Mouse (Mus musculus): ENCODE measurements around the gene Tpd52l2. TPM values are rescaled to one million over a fixed set of nuclear protein-coding genes. Genes with fewer than 3 reads are reported as not detected.

Gene Tpd52l2
- total and polyA plus RNA-seq, 3 experiments = 45.3 to 89.2 (median 56.4) TPM

DNA sequence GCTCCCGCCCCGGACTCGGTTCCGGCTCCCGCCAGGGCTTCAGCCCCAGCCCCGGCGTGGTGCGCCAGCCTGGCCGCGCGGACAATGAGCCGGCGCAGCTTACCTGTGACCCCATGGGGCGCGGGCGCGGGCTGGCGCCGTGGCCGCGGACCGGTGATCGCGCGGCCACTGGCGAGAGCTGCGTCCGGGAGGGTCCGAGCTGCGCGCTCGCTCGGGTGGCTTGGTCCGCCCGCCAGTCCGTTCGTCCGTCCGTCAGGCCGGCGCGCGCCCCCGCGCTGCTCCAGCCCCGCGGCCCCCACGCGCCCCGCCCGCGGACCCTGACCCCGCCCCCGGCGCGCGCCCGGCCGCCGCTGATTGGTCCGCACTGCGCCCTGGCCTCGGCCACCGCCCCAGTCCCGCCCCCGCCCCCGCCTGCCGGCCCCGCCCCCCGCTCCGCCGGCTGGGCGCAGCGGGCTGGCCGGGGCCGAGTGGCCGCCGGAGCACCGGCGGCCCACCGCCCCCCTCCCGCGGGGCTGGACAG lies 37.7 kb upstream of the Tpd52l2 start, which contains the start of gene Zbtb46:
TSS of gene Zbtb46 (minus strand) at position 274 of the 520 bp plus-strand sequence.
- no peaks in the 10 kb centered on the region for H3K36me3 ChIP-seq (replicated peaks)
- H3K27me3 ChIP-seq (ENCODE audit: insufficient read depth, low read length) = peaks cover 79% of the 10 kb centered on the region
- no peaks in the 10 kb centered on the region for H3K9me3 ChIP-seq (replicated peaks)
- DNase-seq (ENCODE audit: low spot score) (peak; percentile 88), ATAC-seq (ENCODE audit: extremely low read depth, insufficient number of reproducible peaks, low FRiP score, poor library complexity, severe bottlenecking) (peak; percentile 65)
- peaks cover 22% of the 10 kb centered on the region for H3K4me1 ChIP-seq (ENCODE audit: insufficient read depth, low read depth, low read length)
- peak within 1 kb of the TSS; percentile 78 for H3K4me3 ChIP-seq (ENCODE audit: low read depth, low read length)
- TF ChIP-seq GATA1 (IDR thresholded peaks at IDR 0.05; ENCODE audit: borderline replicate concordance, low read length) (no peak), POLR2AphosphoS5 (IDR thresholded peaks at IDR 0.05; ENCODE audit: insufficient replicate concordance, low read depth, low read length) (no peak), TAL1 (conservative IDR thresholded peaks at IDR 0.05; ENCODE audit: low read depth, low read length) (no peak), CTCF (IDR thresholded peaks at IDR 0.05; ENCODE audit: low read depth, low read length) (no peak), GATA2 (IDR thresholded peaks at IDR 0.05; ENCODE audit: borderline replicate concordance, low read depth, low read length) (no peak)

DNA sequence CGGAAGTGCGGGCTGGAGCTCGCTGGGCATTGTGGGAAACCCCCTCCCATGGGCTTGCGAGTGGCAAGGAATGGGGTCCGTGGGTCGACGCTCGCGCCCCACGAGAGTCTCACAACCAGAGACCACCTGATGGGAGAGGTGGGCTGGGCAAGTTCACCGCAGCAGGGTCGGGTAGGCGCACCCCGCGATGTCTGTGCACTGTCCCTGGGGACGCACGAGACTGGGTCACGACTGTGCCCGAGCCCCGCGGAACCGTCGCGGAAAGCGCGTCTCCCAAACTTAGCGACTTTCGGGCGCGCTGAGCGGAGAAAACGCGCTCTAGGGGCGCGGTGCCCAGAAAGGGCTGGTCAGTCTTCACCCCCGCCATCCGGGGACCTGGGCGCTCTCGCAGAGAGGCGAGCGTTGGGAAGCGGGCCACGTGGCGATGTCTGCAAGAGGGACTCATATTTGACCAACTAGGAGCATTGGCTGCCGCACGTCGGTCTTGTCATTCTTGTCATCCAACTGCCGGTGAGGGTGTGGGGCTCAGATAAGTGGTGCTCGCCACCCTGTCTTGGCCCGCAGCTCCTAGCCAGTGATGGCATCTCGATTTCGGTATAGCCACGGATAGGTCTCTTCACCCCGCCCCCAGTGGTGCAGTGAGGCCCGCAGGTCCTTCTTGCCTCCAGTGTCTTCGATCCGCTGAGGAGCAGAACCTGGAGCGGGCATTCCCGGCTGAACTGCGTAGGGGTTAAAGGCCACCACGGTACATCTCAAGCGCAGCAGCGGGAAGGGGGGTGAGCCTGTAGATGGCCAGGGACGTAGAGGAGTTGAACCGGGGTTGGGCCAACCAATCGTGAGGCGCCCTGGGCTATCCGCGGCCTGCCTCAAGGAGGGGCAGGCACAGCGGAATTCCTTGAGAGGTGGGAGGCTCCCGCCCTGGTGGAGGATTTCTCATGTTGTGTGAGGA lies 37.0 kb upstream of the Tpd52l2 start:
- peaks cover 22% of the 10 kb centered on the region for H3K4me1 ChIP-seq (ENCODE audit: insufficient read depth, low read depth, low read length)
- H3K27me3 ChIP-seq (ENCODE audit: insufficient read depth, low read length) = peaks cover 81% of the 10 kb centered on the region
- no peaks in the 10 kb centered on the region for H3K36me3 ChIP-seq (replicated peaks)
- H3K9me3 ChIP-seq (replicated peaks) = no peaks in the 10 kb centered on the region
- DNase-seq (ENCODE audit: low spot score) = no peak
- no peak for ATAC-seq (ENCODE audit: extremely low read depth, insufficient number of reproducible peaks, low FRiP score, poor library complexity, severe bottlenecking)
- H3K4me3 ChIP-seq (ENCODE audit: low read depth, low read length) = peak overlapping the region; percentile 78
- TF ChIP-seq GATA2 (IDR thresholded peaks at IDR 0.05; ENCODE audit: borderline replicate concordance, low read depth, low read length) (no peak), POLR2AphosphoS5 (IDR thresholded peaks at IDR 0.05; ENCODE audit: insufficient replicate concordance, low read depth, low read length) (no peak), TAL1 (conservative IDR thresholded peaks at IDR 0.05; ENCODE audit: low read depth, low read length) (no peak), GATA1 (IDR thresholded peaks at IDR 0.05; ENCODE audit: borderline replicate concordance, low read length) (no peak), CTCF (IDR thresholded peaks at IDR 0.05; ENCODE audit: low read depth, low read length) (no peak)

DNA sequence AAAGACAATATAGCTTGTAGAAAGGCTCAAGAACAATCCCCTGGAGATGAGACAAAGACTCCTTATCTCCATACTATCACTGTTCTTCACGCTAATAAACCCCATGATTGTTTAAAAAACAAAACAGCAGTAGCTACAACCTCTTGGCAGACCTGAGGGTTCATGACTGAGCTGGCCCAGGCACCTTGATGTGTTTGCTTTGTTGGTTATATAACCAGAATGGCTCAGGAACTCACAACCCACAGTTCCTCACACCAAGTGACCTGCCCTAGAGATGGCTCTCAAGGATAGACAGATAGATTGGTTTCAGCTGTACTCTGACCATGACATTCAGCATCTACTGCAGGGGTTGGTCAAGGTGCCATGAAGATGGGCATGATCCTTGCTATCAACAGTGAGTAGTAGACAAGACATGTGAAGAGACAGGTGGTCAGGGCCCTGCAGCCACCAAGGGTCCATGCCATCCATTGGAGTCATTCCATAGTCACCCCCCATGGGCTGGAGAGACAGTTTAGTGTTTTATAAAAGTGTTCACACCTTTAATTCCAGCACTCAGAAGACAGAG lies 35.3 kb upstream of the Tpd52l2 start:
- Histone ChIP-seq H3K9me3 (replicated peaks) (no peaks in the 10 kb centered on the region), H3K4me1 (ENCODE audit: insufficient read depth, low read depth, low read length) (peaks cover 22% of the 10 kb centered on the region), H3K36me3 (replicated peaks) (no peaks in the 10 kb centered on the region), H3K4me3 (ENCODE audit: low read depth, low read length) (no peak overlapping the region), H3K27me3 (ENCODE audit: insufficient read depth, low read length) (peaks cover 86% of the 10 kb centered on the region)
- ATAC-seq (ENCODE audit: extremely low read depth, insufficient number of reproducible peaks, low FRiP score, poor library complexity, severe bottlenecking) = no peak
- DNase-seq (ENCODE audit: low spot score) = no peak
- no peak for TF ChIP-seq CTCF (IDR thresholded peaks at IDR 0.05; ENCODE audit: low read depth, low read length)
- 0 out of 2 replicates have a peak, but pooled peaks have one; percentile 38 for TF ChIP-seq GATA1 (IDR thresholded peaks at IDR 0.05; ENCODE audit: borderline replicate concordance, low read length)

DNA sequence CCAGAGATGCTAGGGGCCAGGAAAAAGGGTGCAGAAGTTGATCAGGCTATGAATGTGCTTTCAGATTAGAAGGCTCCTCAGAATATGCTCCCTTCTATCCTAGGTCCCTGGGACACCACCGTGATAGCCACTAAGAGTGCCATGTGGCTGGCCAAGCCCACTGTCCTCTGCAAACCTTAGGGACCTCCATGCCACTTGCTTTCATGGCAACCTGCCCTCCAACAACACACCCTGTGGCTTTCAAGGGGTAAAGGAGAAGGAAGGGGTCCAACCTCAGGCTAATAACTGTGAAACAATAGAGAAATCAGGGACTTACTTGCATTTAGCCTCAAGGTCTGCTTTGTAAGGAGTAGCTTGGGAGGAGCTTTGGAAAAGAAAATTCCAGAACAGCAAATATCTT lies 34.3 kb upstream of the Tpd52l2 start:
- TF ChIP-seq TAL1 (conservative IDR thresholded peaks at IDR 0.05; ENCODE audit: low read depth, low read length) = no peak
- Histone ChIP-seq H3K27me3 (ENCODE audit: insufficient read depth, low read length) (peaks cover 82% of the 10 kb centered on the region), H3K36me3 (replicated peaks) (no peaks in the 10 kb centered on the region), H3K9me3 (replicated peaks) (no peaks in the 10 kb centered on the region), H3K4me3 (ENCODE audit: low read depth, low read length) (no peak overlapping the region), H3K4me1 (ENCODE audit: insufficient read depth, low read depth, low read length) (peaks cover 22% of the 10 kb centered on the region)
- no peak for ATAC-seq (ENCODE audit: extremely low read depth, insufficient number of reproducible peaks, low FRiP score, poor library complexity, severe bottlenecking)
- no peak for DNase-seq (ENCODE audit: low spot score)

DNA sequence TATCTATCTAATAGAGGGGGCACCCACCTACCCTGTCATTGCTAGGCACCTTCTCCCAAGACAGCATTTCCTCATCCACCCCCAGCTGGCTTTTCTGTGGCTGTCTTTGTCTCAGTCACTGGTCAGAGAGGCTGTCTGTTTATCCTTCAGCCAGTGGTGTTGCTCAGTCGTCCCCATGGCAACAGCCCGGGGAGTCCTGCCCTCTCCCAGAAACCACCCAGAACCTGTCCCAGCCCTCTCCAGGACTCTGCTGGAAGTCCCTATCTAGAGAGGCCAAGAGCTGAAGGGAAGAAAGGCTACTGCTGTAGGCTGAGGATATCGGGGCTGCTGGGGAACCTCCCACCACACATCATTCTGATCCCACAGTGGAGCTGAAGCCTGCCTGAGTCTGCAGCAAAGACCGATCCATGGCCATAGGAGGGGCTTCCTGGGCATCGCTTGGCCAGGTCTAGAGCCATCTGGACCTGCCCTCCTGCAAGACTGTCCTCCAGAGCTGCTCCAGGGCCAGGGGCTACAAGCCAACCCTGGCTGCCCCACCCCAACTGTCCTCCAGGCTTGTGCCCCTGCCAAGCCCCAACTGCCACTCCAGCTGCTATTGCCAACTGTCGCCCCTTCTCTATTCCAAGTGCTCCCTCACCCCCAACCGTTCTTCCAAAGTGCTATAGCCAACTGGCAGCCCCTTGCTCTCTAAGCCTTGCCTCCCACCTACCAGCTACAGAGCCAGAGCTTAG lies 33.8 kb upstream of the Tpd52l2 start:
- ATAC-seq (ENCODE audit: extremely low read depth, insufficient number of reproducible peaks, low FRiP score, poor library complexity, severe bottlenecking) (no peak), DNase-seq (ENCODE audit: low spot score) (no peak)
- Histone ChIP-seq H3K4me3 (ENCODE audit: low read depth, low read length) (no peak overlapping the region), H3K4me1 (ENCODE audit: insufficient read depth, low read depth, low read length) (peaks cover 19% of the 10 kb centered on the region), H3K27me3 (ENCODE audit: insufficient read depth, low read length) (peaks cover 80% of the 10 kb centered on the region), H3K9me3 (replicated peaks) (no peaks in the 10 kb centered on the region), H3K36me3 (replicated peaks) (no peaks in the 10 kb centered on the region)
- TF ChIP-seq POLR2AphosphoS5 (IDR thresholded peaks at IDR 0.05; ENCODE audit: insufficient replicate concordance, low read depth, low read length) = no peak
- TF ChIP-seq TAL1 (conservative IDR thresholded peaks at IDR 0.05; ENCODE audit: low read depth, low read length) = no peak
- no peak for TF ChIP-seq GATA2 (IDR thresholded peaks at IDR 0.05; ENCODE audit: borderline replicate concordance, low read depth, low read length)
- TF ChIP-seq CTCF (IDR thresholded peaks at IDR 0.05; ENCODE audit: low read depth, low read length) = no peak
- TF ChIP-seq GATA1 (IDR thresholded peaks at IDR 0.05; ENCODE audit: borderline replicate concordance, low read length) = no peak

DNA sequence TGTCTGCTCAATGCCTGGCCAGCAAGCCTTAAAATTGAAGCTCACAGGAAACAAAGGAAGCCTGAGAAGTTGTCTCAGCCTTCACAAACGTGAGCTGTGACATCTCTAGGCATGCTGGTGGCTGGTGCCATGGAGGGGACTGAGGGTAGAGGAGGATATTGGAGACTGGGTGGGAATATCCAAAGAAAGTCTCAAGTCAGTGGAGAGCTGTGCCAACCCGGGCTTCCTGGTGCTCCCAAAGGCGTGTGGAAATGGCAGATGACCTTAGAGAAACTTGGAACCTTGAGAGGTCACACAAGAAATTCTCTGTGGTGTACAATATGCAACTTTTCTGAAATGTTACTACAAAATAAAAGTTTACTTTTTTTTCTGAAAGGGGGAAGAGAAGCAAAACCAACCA lies 31.5 kb upstream of the Tpd52l2 start:
- H3K9me3 ChIP-seq (replicated peaks) = no peaks in the 10 kb centered on the region
- H3K4me1 ChIP-seq (ENCODE audit: insufficient read depth, low read depth, low read length) = no peaks in the 10 kb centered on the region
- ATAC-seq (ENCODE audit: extremely low read depth, insufficient number of reproducible peaks, low FRiP score, poor library complexity, severe bottlenecking) (no peak), DNase-seq (ENCODE audit: low spot score) (no peak)
- H3K36me3 ChIP-seq (replicated peaks) = no peaks in the 10 kb centered on the region
- no peak overlapping the region for H3K4me3 ChIP-seq (ENCODE audit: low read depth, low read length)
- peaks cover 64% of the 10 kb centered on the region for H3K27me3 ChIP-seq (ENCODE audit: insufficient read depth, low read length)
- no peak for TF ChIP-seq CTCF (IDR thresholded peaks at IDR 0.05; ENCODE audit: low read depth, low read length)
- no peak for TF ChIP-seq POLR2AphosphoS5 (IDR thresholded peaks at IDR 0.05; ENCODE audit: insufficient replicate concordance, low read depth, low read length)
- no peak for TF ChIP-seq TAL1 (conservative IDR thresholded peaks at IDR 0.05; ENCODE audit: low read depth, low read length)
- TF ChIP-seq GATA2 (IDR thresholded peaks at IDR 0.05; ENCODE audit: borderline replicate concordance, low read depth, low read length) = no peak
- TF ChIP-seq GATA1 (IDR thresholded peaks at IDR 0.05; ENCODE audit: borderline replicate concordance, low read length) = no peak

All from G1E (cell line).